Mouse (Mus musculus): ENCODE data around the gene Lrg1. TPM values are rescaled to one million over a fixed set of nuclear protein-coding genes. Genes with fewer than 3 reads are reported as not detected.
A peak's percentile ranks its signal among the peaks of the same experiment; 100 is the strongest.

The Lrg1 gene
- polyA plus RNA-seq, 1 experiment = 56.0 TPM

DNA sequence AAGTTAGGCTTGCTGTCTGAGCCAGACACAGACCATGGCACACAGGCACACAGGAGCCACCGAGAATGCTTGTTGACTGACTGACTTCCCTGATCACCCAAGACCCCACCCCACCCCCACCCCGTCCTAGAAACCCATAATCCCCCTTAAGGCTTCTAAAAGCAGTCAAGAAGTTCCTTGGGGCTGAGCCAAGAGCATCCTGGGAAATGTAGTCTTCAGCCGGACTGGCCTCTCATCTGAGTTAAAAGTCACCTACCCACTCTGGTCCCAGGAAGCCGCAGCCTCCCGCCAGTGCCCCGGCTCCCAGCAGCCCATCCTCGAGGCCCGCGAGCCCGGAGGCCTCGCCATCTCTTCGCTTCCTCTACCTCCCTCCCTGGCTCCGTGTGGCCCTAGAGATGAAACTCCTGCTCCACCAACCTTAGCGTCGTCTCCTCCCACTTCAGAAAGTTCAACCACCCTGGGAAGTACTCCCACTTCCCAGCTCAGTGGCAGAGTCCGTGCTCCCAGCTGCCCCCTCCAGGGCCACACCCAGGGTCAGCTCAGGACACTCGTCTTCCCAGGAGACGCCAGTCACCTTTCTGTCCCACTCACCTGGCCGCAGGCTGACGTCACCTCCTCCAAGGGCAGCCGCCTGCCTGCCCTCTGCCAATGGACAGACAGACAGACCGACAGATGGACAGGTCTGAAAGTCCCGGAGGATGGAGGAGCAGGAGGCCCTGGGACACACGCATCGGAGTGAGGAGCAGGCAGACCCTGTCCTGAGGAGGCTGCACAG, 16.2 kb upstream of the Lrg1 start:
- DNase-seq (ENCODE audit: low read depth in 1 of 2, low spot score in 2 of 2) = no peak
- Histone ChIP-seq H3K36me3 (ENCODE audit: control insufficient read depth, insufficient read depth, low read length) (no peaks in the 10 kb centered on the region), H3K27me3 (ENCODE audit: control insufficient read depth, insufficient read depth, low read length) (peaks cover 17% of the 10 kb centered on the region), H3K27ac (ENCODE audit: insufficient read depth, low read length) (no peak overlapping the region), H3K4me3 (ENCODE audit: extremely low read depth, insufficient read depth, insufficient read length) (no peak overlapping the region), H3K4me1 (ENCODE audit: control insufficient read depth, insufficient read depth, insufficient read length) (peaks cover 8% of the 10 kb centered on the region)
- TF ChIP-seq POLR2A (IDR thresholded peaks at IDR 0.05; ENCODE audit: low read depth, low read length) (no peak), CTCF (IDR thresholded peaks at IDR 0.05; ENCODE audit: extremely low read depth, insufficient read depth, insufficient read length, insufficient replicate concordance) (no peak)
- WGBS = 73% methylated on average over 25 of the region's 25 CpGs

DNA sequence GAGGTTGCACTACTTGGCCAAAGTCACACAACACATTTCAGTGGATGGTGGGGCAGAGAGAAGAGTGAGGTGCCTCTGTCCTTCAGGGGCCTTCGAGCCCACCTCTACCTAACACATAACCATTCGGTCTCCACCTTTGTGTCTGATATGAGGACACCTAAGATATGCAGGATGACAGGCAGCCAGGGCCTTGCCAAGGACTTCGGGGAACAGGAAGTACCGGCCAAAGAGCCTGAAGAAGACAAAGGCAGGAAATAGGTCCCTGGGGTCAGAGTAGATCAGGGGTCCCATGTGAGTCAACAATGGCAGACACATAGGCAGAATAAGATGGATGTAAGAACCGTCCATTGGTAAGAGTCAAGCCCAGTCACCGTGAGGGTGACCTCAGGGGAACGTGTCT, 14.8 kb upstream of the Lrg1 start:
- no peak overlapping the region for H3K27ac ChIP-seq (ENCODE audit: insufficient read depth, low read length)
- DNase-seq (ENCODE audit: low read depth in 1 of 2, low spot score in 2 of 2) = no peak
- peaks cover 8% of the 10 kb centered on the region for H3K4me1 ChIP-seq (ENCODE audit: control insufficient read depth, insufficient read depth, insufficient read length)
- no peaks in the 10 kb centered on the region for H3K36me3 ChIP-seq (ENCODE audit: control insufficient read depth, insufficient read depth, low read length)
- TF ChIP-seq POLR2A (IDR thresholded peaks at IDR 0.05; ENCODE audit: low read depth, low read length) = no peak
- TF ChIP-seq CTCF (IDR thresholded peaks at IDR 0.05; ENCODE audit: extremely low read depth, insufficient read depth, insufficient read length, insufficient replicate concordance) = no peak
- H3K27me3 ChIP-seq (ENCODE audit: control insufficient read depth, insufficient read depth, low read length) = peaks cover 17% of the 10 kb centered on the region
- 80% methylated on average over 7 of the region's 7 CpGs for WGBS
- no peak overlapping the region for H3K4me3 ChIP-seq (ENCODE audit: extremely low read depth, insufficient read depth, insufficient read length)

DNA sequence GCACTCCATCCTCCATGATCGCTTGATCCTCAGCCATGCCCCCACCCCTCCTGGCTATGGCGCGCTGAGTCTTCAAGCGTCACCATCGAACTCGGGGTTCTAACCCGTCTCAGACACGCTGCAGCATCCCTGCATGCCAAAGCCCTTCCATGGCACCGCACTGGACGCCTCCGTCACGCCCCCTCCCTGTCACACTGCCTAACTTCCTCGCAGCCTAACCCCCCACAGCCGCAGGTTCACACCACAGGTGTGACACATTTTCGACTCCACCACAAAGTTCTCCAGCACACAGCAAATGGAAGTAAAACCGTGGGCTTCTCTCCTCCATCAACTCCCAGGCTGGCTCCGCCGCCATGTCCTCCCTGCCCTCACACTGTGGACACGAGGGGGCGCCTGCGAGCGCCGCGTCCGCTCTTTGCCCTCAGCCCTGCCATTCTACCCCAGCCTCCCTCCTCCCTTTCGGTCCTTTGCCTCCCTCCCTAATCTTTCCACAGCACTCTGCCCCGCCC, 12.7 kb upstream of the Lrg1 start:
- peak; percentile 36 to 71 for DNase-seq (ENCODE audit: low read depth in 1 of 2, low spot score in 2 of 2)
- 0 out of 2 replicates have a peak, but pooled peaks cover 4% of the 10 kb centered on the region for H3K27me3 ChIP-seq (ENCODE audit: control insufficient read depth, insufficient read depth, low read length)
- no peaks in the 10 kb centered on the region for H3K36me3 ChIP-seq (ENCODE audit: control insufficient read depth, insufficient read depth, low read length)
- TF ChIP-seq CTCF (IDR thresholded peaks at IDR 0.05; ENCODE audit: extremely low read depth, insufficient read depth, insufficient read length, insufficient replicate concordance) (peak; percentile 99), POLR2A (IDR thresholded peaks at IDR 0.05; ENCODE audit: low read depth, low read length) (no peak)
- peak overlapping the region; percentile 56 for H3K4me3 ChIP-seq (ENCODE audit: extremely low read depth, insufficient read depth, insufficient read length)
- H3K4me1 ChIP-seq (ENCODE audit: control insufficient read depth, insufficient read depth, insufficient read length) = peaks cover 5% of the 10 kb centered on the region
- 3% methylated on average over 27 of the region's 27 CpGs for WGBS
- H3K27ac ChIP-seq (ENCODE audit: insufficient read depth, low read length) = peak overlapping the region; percentile 36

DNA sequence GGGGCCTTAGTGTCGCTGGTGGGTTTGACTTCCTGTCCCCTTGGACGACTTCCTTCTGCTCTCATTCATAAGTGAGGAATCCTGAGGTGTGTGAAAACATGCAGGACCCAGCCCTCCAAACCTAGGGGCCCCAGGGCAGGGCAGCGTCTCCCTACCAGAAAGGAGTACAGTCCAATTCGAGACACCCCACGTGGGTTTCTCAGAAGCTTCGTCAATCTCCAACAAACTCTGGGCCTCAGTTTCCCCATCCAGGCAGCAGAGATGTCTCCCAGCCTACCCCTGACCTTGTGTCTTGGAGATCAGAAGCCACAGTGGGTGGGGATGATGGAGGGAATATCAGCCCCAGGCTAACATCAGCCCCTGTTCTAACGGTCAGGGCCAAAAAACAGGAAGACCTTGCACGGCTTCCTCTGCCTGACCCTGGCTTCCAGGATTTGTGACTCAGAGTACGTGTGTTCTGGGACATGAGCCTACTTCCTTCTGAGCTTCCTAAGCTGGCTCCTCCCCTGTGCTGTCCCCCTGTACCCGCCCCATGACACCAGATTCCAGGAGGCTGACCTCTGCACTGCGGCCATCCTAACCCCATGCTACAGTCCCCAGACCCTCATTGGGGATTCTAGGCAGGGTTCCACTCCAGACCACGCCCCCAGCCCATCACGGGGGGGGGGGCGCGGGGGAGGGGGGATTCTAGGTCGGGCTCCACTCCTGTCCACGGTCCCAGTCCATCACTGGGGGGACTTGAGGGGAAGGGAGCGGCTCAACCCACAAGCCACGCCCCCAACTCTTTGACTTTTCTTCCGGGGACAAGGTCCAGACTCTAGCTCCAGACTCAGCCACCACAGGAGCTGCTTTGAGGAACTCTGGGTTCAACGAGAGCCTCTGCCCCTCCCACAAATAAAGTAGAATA, 11.9 kb upstream of the Lrg1 start:
- DNase-seq (ENCODE audit: low read depth in 1 of 2, low spot score in 2 of 2) = peak in 1 of 2 experiments; percentile 32
- no peak for TF ChIP-seq POLR2A (IDR thresholded peaks at IDR 0.05; ENCODE audit: low read depth, low read length)
- TF ChIP-seq CTCF (IDR thresholded peaks at IDR 0.05; ENCODE audit: extremely low read depth, insufficient read depth, insufficient read length, insufficient replicate concordance) = no peak
- H3K27me3 ChIP-seq (ENCODE audit: control insufficient read depth, insufficient read depth, low read length) = 0 out of 2 replicates have a peak, but pooled peaks cover under 1% of the 10 kb centered on the region
- peak overlapping the region; percentile 47 for H3K27ac ChIP-seq (ENCODE audit: insufficient read depth, low read length)
- H3K4me3 ChIP-seq (ENCODE audit: extremely low read depth, insufficient read depth, insufficient read length) = peak overlapping the region; percentile 56; the same call in 1 of the 2 replicates
- WGBS = 2% methylated on average over 21 of the region's 21 CpGs
- peaks cover 5% of the 10 kb centered on the region; the same call in 1 of the 2 replicates for H3K4me1 ChIP-seq (ENCODE audit: control insufficient read depth, insufficient read depth, insufficient read length)
- H3K36me3 ChIP-seq (ENCODE audit: control insufficient read depth, insufficient read depth, low read length) = no peaks in the 10 kb centered on the region

DNA sequence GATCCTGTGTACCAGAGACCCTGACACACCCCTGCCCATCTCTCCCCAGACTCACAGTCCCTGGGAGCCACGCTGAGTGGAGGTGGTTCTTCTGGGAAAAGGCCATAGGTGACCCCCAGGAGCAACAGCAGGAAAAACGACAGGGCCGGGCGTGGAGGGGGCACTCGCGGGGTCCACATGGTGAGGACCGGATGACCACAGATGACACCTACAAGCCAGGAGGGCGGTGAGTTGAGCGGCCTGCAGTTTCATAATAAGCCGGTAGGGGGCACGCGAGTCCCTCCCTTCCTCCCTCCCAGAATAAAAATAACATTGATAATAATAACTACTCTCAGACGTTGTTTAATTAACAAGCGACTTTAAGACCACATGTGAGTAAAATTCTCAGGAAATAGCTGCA, 10.9 kb upstream of the Lrg1 start:
- no peak overlapping the region for H3K27ac ChIP-seq (ENCODE audit: insufficient read depth, low read length)
- TF ChIP-seq POLR2A (IDR thresholded peaks at IDR 0.05; ENCODE audit: low read depth, low read length) = no peak
- peak; percentile 81 for TF ChIP-seq CTCF (IDR thresholded peaks at IDR 0.05; ENCODE audit: extremely low read depth, insufficient read depth, insufficient read length, insufficient replicate concordance)
- no peak overlapping the region for H3K4me3 ChIP-seq (ENCODE audit: extremely low read depth, insufficient read depth, insufficient read length)
- peak; percentile 42 to 58 for DNase-seq (ENCODE audit: low read depth in 1 of 2, low spot score in 2 of 2)
- WGBS = 6% methylated on average over 14 of the region's 14 CpGs
- no peaks in the 10 kb centered on the region for H3K27me3 ChIP-seq (ENCODE audit: control insufficient read depth, insufficient read depth, low read length)
- H3K4me1 ChIP-seq (ENCODE audit: control insufficient read depth, insufficient read depth, insufficient read length) = peaks cover 5% of the 10 kb centered on the region; the same call in 1 of the 2 replicates
- no peaks in the 10 kb centered on the region for H3K36me3 ChIP-seq (ENCODE audit: control insufficient read depth, insufficient read depth, low read length)

DNA sequence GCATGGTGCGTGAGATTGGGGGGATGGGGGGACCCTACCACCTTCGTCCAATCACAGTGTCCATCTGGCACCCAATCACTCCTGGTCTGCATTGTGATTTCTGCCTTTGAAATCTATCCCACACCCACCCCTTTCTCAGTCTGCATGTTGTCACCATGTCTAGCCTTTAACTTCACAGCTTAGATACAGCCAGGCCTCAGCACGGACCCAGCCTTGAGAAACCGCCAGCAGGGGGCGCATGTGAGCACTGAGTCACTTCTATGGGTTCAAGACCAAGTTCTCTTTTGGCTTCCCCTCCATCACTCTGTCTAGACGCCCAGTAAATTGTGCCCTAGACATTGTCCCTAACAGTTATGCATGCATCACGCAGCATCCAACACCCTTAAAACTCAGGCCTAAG, 10.0 kb upstream of the Lrg1 start:
- Histone ChIP-seq H3K27me3 (ENCODE audit: control insufficient read depth, insufficient read depth, low read length) (no peaks in the 10 kb centered on the region), H3K36me3 (ENCODE audit: control insufficient read depth, insufficient read depth, low read length) (no peaks in the 10 kb centered on the region), H3K4me3 (ENCODE audit: extremely low read depth, insufficient read depth, insufficient read length) (no peak overlapping the region), H3K4me1 (ENCODE audit: control insufficient read depth, insufficient read depth, insufficient read length) (peaks cover 5% of the 10 kb centered on the region; the same call in 1 of the 2 replicates), H3K27ac (ENCODE audit: insufficient read depth, low read length) (no peak overlapping the region)
- TF ChIP-seq POLR2A (IDR thresholded peaks at IDR 0.05; ENCODE audit: low read depth, low read length) (no peak), CTCF (IDR thresholded peaks at IDR 0.05; ENCODE audit: extremely low read depth, insufficient read depth, insufficient read length, insufficient replicate concordance) (peak; percentile 87; the same call in 1 of the 2 replicates)
- peak; percentile 36 to 64 for DNase-seq (ENCODE audit: low read depth in 1 of 2, low spot score in 2 of 2)
- 42% methylated on average over 7 of the region's 7 CpGs for WGBS
